Mouse (Mus musculus) lung, adult 18-20 months (tissue): ENCODE measurements at regions not wholly inside any gene's neighbourhood (a gene's known extent, or its start where the extent isn't known, plus 50 kb on each side); places are given as distances from the start of the nearest gene placed in this dataset.

Source experiments
- DNase-seq, 2 experiments: peaks; one replicate each; pipeline ENCODE4 v3.0.0; 2022; ENCODE audit warnings: mixed read lengths in 2 of 2

- DNase-seq, result no peak
These were observed 267.0 kb upstream of the Tmem132c start for GRCm38 (mm10) chr5:126974565-126974964.

GRCm38 (mm10) chr5:126995577-126995976 lies 246.0 kb upstream of the Tmem132c start:
- DNase-seq, result no peak

- DNase-seq, result no peak
These were observed 227.4 kb upstream of the Tmem132c start for GRCm38 (mm10) chr5:127014166-127014565.

GRCm38 (mm10) chr5:127016467-127017060 lies 225.0 kb upstream of the Tmem132c start:
- no peak for DNase-seq

- no peak for DNase-seq
These were observed 223.6 kb upstream of the Tmem132c start for GRCm38 (mm10) chr5:127017971-127018370.

- DNase-seq, result no peak
These were observed 205.1 kb upstream of the Tmem132c start for GRCm38 (mm10) chr5:127036472-127036871.

- no peak for DNase-seq
These were observed 183.8 kb upstream of the Tmem132c start for GRCm38 (mm10) chr5:127057770-127058169.

- DNase-seq, result no peak
These were observed 167.3 kb upstream of the Tmem132c start for GRCm38 (mm10) chr5:127074327-127074726.
